Mouse (Mus musculus) thymus, postnatal 0 days (tissue): ENCODE measurements around the gene Sidt1. TPM values are rescaled to one million over a fixed set of nuclear protein-coding genes. Genes with fewer than 3 reads are reported as not detected.

Source experiments
- polyA plus RNA-seq: library from polyadenylated mRNA; unstranded; fragments of >200 nt; fragmentation: Nextera tagmentation; extraction: Ambion mirVana; gene quantifications from 2 replicates; pipeline ENCODE4 v1.2.1, GENCODE M21; 2015

Gene Sidt1
- polyA plus RNA-seq, 1 experiment from 2014 or later: 2.9 TPM

Other genes starting within 250 kb of the Sidt1 start
- gene Atp6v1a, start 193.5 kb downstream of the Sidt1 start, polyA plus RNA-seq: 44.0 and 47.0 TPM in 2 replicates
- 87.4 and 89.4 TPM in 2 replicates for gene Naa50, start 193.4 kb downstream of the Sidt1 start, polyA plus RNA-seq
- 2.6 and 2.9 TPM in 2 replicates for gene Usf3, start 159.9 kb downstream of the Sidt1 start, polyA plus RNA-seq
- gene Spice1, start 13.9 kb upstream of the Sidt1 start, polyA plus RNA-seq: 16.5 and 16.9 TPM in 2 replicates
- gene Cfap44, start 61.6 kb upstream of the Sidt1 start, polyA plus RNA-seq: 0.16 and 0.22 TPM in 2 replicates
- gene Boc, start 225.7 kb upstream of the Sidt1 start, polyA plus RNA-seq: 4.4 and 4.5 TPM in 2 replicates